Mouse (Mus musculus): Measurements from ENCODE around the gene Fbxl12.

- no peak for TF ChIP-seq SIN3A (IDR thresholded peaks at IDR 0.05; ENCODE audit: low read length)
- no peak for TF ChIP-seq ZC3H11A (IDR thresholded peaks at IDR 0.05; ENCODE audit: low read depth, low read length)
- no peak for TF ChIP-seq ZMIZ1 (IDR thresholded peaks at IDR 0.05; ENCODE audit: low read depth, low read length)
- TF ChIP-seq UBTF (IDR thresholded peaks at IDR 0.05; ENCODE audit: low read depth, low read length): no peak
- no peak for TF ChIP-seq CTCF (conservative IDR thresholded peaks at IDR 0.05 in 1 of 2, IDR thresholded peaks at IDR 0.05 in 1 of 2; ENCODE audit: low read depth in 2 of 2, low read length in 2 of 2)
- TF ChIP-seq MAFK (IDR thresholded peaks at IDR 0.05; ENCODE audit: insufficient replicate concordance, low read length): no peak
- TF ChIP-seq NRF1 (IDR thresholded peaks at IDR 0.05; ENCODE audit: low read depth, low read length): no peak
- TF ChIP-seq POLR2A (IDR thresholded peaks at IDR 0.05; ENCODE audit: low read depth, low read length): no peak
- TF ChIP-seq MXI1 (IDR thresholded peaks at IDR 0.05; ENCODE audit: low read depth, low read length): no peak
Observed at GRCm38 (mm10) chr9:20663956-20664355, 19.4 kb upstream of the Fbxl12 start.
